In the genomic region with DNA sequence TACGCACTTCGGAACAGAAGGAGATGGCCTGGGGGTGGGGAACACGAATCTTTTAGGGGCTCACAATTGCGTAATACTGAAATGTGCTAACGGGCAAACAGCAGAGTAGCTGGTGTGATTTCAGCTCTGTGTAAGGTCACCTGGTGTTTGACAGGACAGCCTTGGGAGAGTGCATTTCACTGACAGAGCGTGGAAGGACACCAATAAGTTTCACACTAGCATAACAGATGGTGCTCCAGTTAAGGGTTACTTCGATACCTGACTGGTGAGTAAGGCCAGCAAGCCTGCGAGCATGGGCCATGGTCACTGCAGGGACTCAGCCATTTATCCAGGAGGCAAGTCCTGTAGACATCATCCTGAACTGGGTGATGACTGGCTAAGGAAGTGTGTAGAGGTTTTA, we compare ENCODE assay signal across 17 mouse cellular contexts. TPM values are rescaled to one million over a fixed set of nuclear protein-coding genes. Genes with fewer than 3 reads are reported as not detected.
DNase-seq lines count a peak whose midpoint lies in the region; ATAC-seq and TF ChIP-seq lines count a peak whose summit lies in the region.
"Had no signal": no experiment of that assay in that cellular context is flagged by ENCODE, and none has a peak within 500 bp of the region (broad histone marks: within the 10 kb centered on the region; RNA-seq: fewer than 3 reads in every experiment).

No protein-coding gene starts in this region.

- 0 out of 2 replicates have a peak overlapping the region, but pooled peaks have one; percentile 4 for H3K4me2 ChIP-seq in kidney, embryonic 14.5 days (replicated peaks; ENCODE audit: low read depth, low read length)
- H3K4me2 ChIP-seq: forebrain, embryonic 15.5 days; lung, embryonic 15.5 days; stomach, embryonic 15.5 days had no signal

- intact Hi-C loops in heart, adult 2 months (cut with DNase I) = no loop called here

- peaks cover 31% of the 10 kb centered on the region for H3K4me1 ChIP-seq in heart, adult 2 months (ENCODE audit: control insufficient read depth, insufficient read depth, low read length)
- peaks cover 38% of the 10 kb centered on the region for H3K4me1 ChIP-seq in kidney, embryonic 14.5 days (ENCODE audit: control insufficient read depth, insufficient read depth, low read length)

- TF ChIP-seq EP300 in heart, adult 2 months (IDR thresholded peaks at IDR 0.05; ENCODE audit: insufficient read depth, low read depth, low read length) = no peak

- H3K27ac ChIP-seq in heart, adult 2 months = peak overlapping the region; percentile 87
- no peak overlapping the region for H3K27ac ChIP-seq in kidney, embryonic 14.5 days (ENCODE audit: low read depth, low read length)
- H3K27ac ChIP-seq: forebrain, embryonic 15.5 days; hindbrain, postnatal 0 days; lung, embryonic 15.5 days; stomach, embryonic 15.5 days had no signal

- H3K9me3 ChIP-seq in kidney, embryonic 14.5 days (ENCODE audit: control insufficient read depth, low read length) = no peaks in the 10 kb centered on the region
- H3K9me3 ChIP-seq: forebrain, embryonic 15.5 days; lung, embryonic 15.5 days; stomach, embryonic 15.5 days had no signal

- peaks cover 98% of the 10 kb centered on the region for H3K79me3 ChIP-seq in C2C12 (ENCODE audit: low read depth)

- peaks cover 6% of the 10 kb centered on the region for H3K36me3 ChIP-seq in heart, adult 2 months (ENCODE audit: control insufficient read depth, insufficient read depth, low read length)
- no peaks in the 10 kb centered on the region for H3K36me3 ChIP-seq in kidney, embryonic 14.5 days (ENCODE audit: control insufficient read depth, insufficient read depth, low read length)
- H3K36me3 ChIP-seq in C2C12 (ENCODE audit: control insufficient read depth, insufficient read depth) = no peaks in the 10 kb centered on the region
- H3K36me3 ChIP-seq: forebrain, embryonic 15.5 days; lung, embryonic 15.5 days; stomach, embryonic 15.5 days had no signal

- peaks cover 7% of the 10 kb centered on the region for H3K79me2 ChIP-seq in heart, adult 2 months (replicated peaks; ENCODE audit: control insufficient read depth, insufficient read depth, low read length)
- peaks cover 100% of the 10 kb centered on the region for H3K79me2 ChIP-seq in C2C12 (ENCODE audit: control insufficient read depth, insufficient read depth)

- no peak overlapping the region for H3ac ChIP-seq in C2C12 (ENCODE audit: control insufficient read depth, insufficient read length, low read depth)

- ATAC-seq in kidney, embryonic 14.5 days (ENCODE audit: low FRiP score, low TSS enrichment) = 0 out of 2 replicates have a peak, but pooled peaks have one; percentile 20
- ATAC-seq in common myeloid progenitor, adult 5-6 weeks (replicated peaks; ENCODE audit: low read depth, poor library complexity, severe bottlenecking) = 0 out of 2 replicates have a peak, but pooled peaks have one; percentile 7
- ATAC-seq: forebrain, embryonic 15.5 days; hindbrain, postnatal 0 days had no signal

- no peak for TF ChIP-seq CTCF in heart, adult 2 months (IDR thresholded peaks at IDR 0.05)
- TF ChIP-seq CTCF in C2C12 (IDR thresholded peaks at IDR 0.05; ENCODE audit: control insufficient read depth, insufficient read depth, insufficient read length) = no peak

- TF ChIP-seq POLR2A in heart, adult 2 months (IDR thresholded peaks at IDR 0.05; ENCODE audit: insufficient read depth, low read depth, low read length) = no peak

- H3K27me3 ChIP-seq in heart, adult 2 months (ENCODE audit: control insufficient read depth, insufficient read depth, low read length) = no peaks in the 10 kb centered on the region
- H3K27me3 ChIP-seq in kidney, embryonic 14.5 days (ENCODE audit: control insufficient read depth, insufficient read depth, low read length) = no peaks in the 10 kb centered on the region
- no peaks in the 10 kb centered on the region for H3K27me3 ChIP-seq in C2C12 (ENCODE audit: control insufficient read depth, insufficient read depth, insufficient read length)
- H3K27me3 ChIP-seq: forebrain, embryonic 15.5 days; lung, embryonic 15.5 days; stomach, embryonic 15.5 days had no signal

- no peak overlapping the region for H3K4me3 ChIP-seq in heart, adult 2 months
- H3K4me3 ChIP-seq in kidney, embryonic 14.5 days (ENCODE audit: low read length) = no peak overlapping the region
- H3K4me3 ChIP-seq in C2C12 (ENCODE audit: insufficient read depth, poor library complexity, severe bottlenecking) = no peak overlapping the region
- H3K4me3 ChIP-seq: forebrain, embryonic 15.5 days; lung, embryonic 15.5 days; stomach, embryonic 15.5 days had no signal

- H3K9ac ChIP-seq in heart, adult 2 months (ENCODE audit: low read depth, low read length) = no peak overlapping the region
- no peak overlapping the region for H3K9ac ChIP-seq in kidney, embryonic 14.5 days (ENCODE audit: low read depth, low read length)
- H3K9ac ChIP-seq: forebrain, embryonic 15.5 days; lung, embryonic 15.5 days; stomach, embryonic 15.5 days had no signal

- no peak for DNase-seq in heart, adult 2 months
- no peak for DNase-seq in heart, adult 9 months (ENCODE audit: low spot score in 2 of 2)
- no peak for DNase-seq in kidney, postnatal 14 days
- no peak for DNase-seq in layer of hippocampus, postnatal 14 days (ENCODE audit: low spot score in 2 of 2)
- no peak for DNase-seq in yolk sac, embryonic 10.5 days (ENCODE audit: low spot score)
- DNase-seq: B cell, adult 2 months; cerebellum, adult 9-11 months; embryo, embryonic 11 days; layer of hippocampus, postnatal 36 days; spleen, adult 18-20 months had no signal

- 63% methylated on average over 8 of the region's 8 CpGs for WGBS in heart, adult 2 months
- 33% methylated on average over 8 of the region's 8 CpGs for WGBS in kidney, embryonic 14.5 days

TF ChIP-seq in C2C12, 6 proteins besides CTCF, POLR2A, EP300 and RAD21:
- peak; percentile 3 for TF ChIP-seq CEBPB (IDR thresholded peaks at IDR 0.05; ENCODE audit: low read depth)
- no peak for TF ChIP-seq MYOG (IDR thresholded peaks at IDR 0.05; ENCODE audit: control insufficient read depth, extremely low read depth, insufficient read length)

RNA-seq across cellular contexts. Expression of gene Jade1, which starts 18.7 kb away (rescaled TPM):
- 10 to 100 TPM; 28.5 to 38.6 TPM for total RNA-seq in heart, adult 2 months (2021)
- polyA plus RNA-seq in heart, adult 2 months (2012; rRNA removed) = 10.1 and 24.0 TPM in 2 replicates
- 14.6 and 22.1 TPM in 2 replicates for polyA plus RNA-seq in kidney, embryonic 14.5 days (2014; fragmentation: Nextera tagmentation; extraction: Ambion mirVana)
- 25.1 TPM for polyA plus RNA-seq in C2C12 (2012; fragmentation: generic; extraction: Trizol)
- 34.5 and 39.4 TPM in 2 replicates for total RNA-seq in common myeloid progenitor, adult 5-6 weeks (2017)
- 10 to 100 TPM; 20.0 to 21.0 TPM for total RNA-seq in layer of hippocampus, postnatal 14 days (2021)
